Mouse (Mus musculus) spleen, adult 2 months (tissue): ENCODE data around the gene Rnf186.

Source experiments
- CTCF ChIP-seq: fragments of 200-500 bp; IDR thresholded peaks from 2 replicates; pipeline ENCODE4 v1.5.1; 2011; ENCODE audit warnings: mild to moderate bottlenecking, inconsistent platforms; ENCODE audit not compliant: insufficient read depth, insufficient read length, insufficient replicate concordance; ENCODE audit errors: extremely low read depth
- POLR2A ChIP-seq: fragments of 200-500 bp; IDR thresholded peaks from 2 replicates; pipeline ENCODE4 v1.6.1; 2011; ENCODE audit warnings: low read depth, low read length, inconsistent platforms

DNA sequence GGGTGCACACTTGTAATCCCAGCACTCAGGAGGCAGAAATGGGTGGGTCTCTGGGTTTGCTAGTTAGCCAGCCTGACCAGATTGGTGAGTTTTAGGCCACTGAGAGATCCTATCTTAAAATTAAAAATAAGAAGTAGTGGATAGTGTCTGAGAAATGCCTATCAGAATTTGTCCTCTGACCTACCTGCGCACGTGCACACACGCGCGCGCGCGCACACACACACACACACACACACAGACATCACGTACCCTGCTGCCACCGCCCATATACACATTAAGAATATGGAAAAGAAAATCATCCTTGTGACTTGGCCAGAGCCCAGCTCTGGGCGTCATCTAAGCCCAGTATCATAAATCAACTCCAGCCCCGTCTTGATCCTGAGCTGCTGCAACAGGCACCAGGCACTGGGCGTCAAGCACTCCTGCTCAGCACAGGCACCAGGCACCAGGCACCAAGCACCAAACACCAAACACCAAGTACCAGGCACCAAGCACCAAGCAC is 44.3 kb downstream of the Rnf186 start:
- TF ChIP-seq CTCF (no peak), POLR2A (no peak)
